Mouse (Mus musculus) CH12.LX (cell line): Measurements from ENCODE around the gene Tradd.

ENCODE experiments used
- CTCF ChIP-seq, 2 experiments: IDR thresholded peaks in 1 of 2; conservative IDR thresholded peaks in 1 of 2; 2 replicates each; pipeline ENCODE4 v1.5.1; 2011 to 2012; ENCODE audit warnings: low read depth in 2 of 2, low read length in 2 of 2, improper control_type of control experiment in 1 of 2, inconsistent platforms in 1 of 2, mild to moderate bottlenecking in 1 of 2, moderate library complexity in 1 of 2
- ETS1 ChIP-seq: conservative IDR thresholded peaks from 2 replicates; pipeline ENCODE4 v1.6.1; 2012; ENCODE audit warnings: low read depth, mild to moderate bottlenecking, inconsistent platforms, low read length, improper control_type of control experiment, moderate library complexity
- MAFK ChIP-seq: IDR thresholded peaks from 2 replicates; pipeline ENCODE4 v1.6.1; 2011; ENCODE audit warnings: low read length, improper control_type of control experiment; ENCODE audit not compliant: insufficient replicate concordance
- POLR2A ChIP-seq: IDR thresholded peaks from 2 replicates; pipeline ENCODE4 v1.6.1; 2011; ENCODE audit warnings: low read depth, mild to moderate bottlenecking, improper control_type of control experiment, low read length
- ZC3H11A ChIP-seq: IDR thresholded peaks from 2 replicates; pipeline ENCODE4 v1.6.1; 2012; ENCODE audit warnings: low read depth, mild to moderate bottlenecking, inconsistent platforms, low read length, improper control_type of control experiment

DNA sequence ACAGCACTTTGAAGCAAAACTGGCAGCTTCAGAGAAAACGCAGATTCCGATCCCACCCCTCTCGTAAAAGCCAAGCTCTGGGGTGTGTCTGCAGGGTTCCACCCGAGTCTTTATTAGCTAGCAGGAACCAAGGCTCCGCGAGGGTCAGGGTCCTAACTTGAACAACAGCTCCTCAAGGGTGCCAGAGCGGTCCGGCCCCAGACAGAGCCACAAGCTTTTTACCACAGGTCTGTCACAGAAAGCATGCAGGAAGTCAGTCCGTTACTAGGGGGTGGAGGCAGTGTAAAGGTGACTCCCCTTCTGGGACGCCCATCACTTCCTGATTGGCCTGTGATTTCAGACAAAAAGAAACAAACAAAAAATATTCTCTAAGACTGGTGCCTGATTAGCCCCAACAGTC lies 719 bp upstream of the Tradd start:
- no peak for TF ChIP-seq ETS1
- peak; percentile 56; the same call in 1 of the 2 replicates for TF ChIP-seq POLR2A
- no peak for TF ChIP-seq CTCF (conservative IDR thresholded peaks at IDR 0.05 in 1 of 2, IDR thresholded peaks at IDR 0.05 in 1 of 2; ENCODE audit: low read depth in 2 of 2, low read length in 2 of 2)
- TF ChIP-seq ZC3H11A: no peak
- no peak for TF ChIP-seq MAFK
